In the genomic region with DNA sequence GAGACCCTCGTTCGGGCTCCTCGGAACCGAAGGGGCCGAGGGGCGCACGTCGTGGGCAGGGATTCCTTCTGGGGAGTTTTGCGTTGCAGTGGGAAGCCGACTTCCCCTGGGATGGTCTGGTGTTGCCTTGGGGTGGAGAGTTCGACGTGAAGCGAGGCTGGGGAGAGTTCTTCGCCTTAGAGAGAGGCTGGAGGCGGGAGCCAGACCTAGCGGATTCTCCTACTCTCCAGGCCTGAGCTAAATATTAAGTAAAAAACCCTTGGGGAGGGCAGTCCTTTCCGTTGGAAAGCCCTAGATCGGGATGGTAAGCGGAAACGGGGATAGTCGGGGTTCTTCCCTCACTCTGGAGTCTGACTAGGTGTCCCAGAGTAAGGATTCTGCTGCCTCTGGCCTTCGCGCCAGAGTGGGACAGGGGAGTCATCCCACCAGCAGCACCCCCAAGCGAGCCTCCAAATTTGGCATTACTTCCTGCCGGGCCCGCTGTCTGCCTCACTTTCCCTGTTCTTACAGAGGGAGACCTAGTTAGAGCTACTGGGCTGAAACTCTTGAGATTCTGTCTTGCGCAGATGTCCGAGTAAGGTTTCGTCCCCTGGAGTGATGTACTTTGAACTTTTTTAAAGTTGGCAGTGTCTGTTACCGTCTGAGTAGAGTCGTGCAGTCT, we compare ENCODE assay signal across 8 mouse cellular contexts. TPM values are rescaled to one million over a fixed set of nuclear protein-coding genes. Genes with fewer than 3 reads are reported as not detected.
DNase-seq lines count a peak whose midpoint lies in the region; ATAC-seq and TF ChIP-seq lines count a peak whose summit lies in the region.

No protein-coding gene starts in this region.

- no peak for TF ChIP-seq CTCF in Patski (IDR thresholded peaks at IDR 0.05)

- CTCF ChIA-PET in Patski (lab: Charles Lee): interaction anchor here (1.3 to 3.2 kb wide), 5 partner anchors 9 to 69 kb away, joined by 3 to 16 read pairs (median 5); partner anchors contain the start of gene Cpne2

- no peaks in the 10 kb centered on the region for H3K9me3 ChIP-seq in embryonic facial prominence, embryonic 15.5 days (replicated peaks)
- H3K9me3 ChIP-seq in hindbrain, embryonic 10.5 days: no peaks in the 10 kb centered on the region
- no peaks in the 10 kb centered on the region for H3K9me3 ChIP-seq in limb, embryonic 13.5 days
- H3K9me3 ChIP-seq in midbrain, embryonic 14.5 days (ENCODE audit: control insufficient read depth, low read length): no peaks in the 10 kb centered on the region

- POLR2A ChIA-PET in Patski (lab: Charles Lee): interaction anchor here (0.6 to 1.1 kb wide), 3 partner anchors 11 to 215 kb away, joined by 3 to 4 read pairs (median 3); no protein-coding TSS in a partner anchor

- intact Hi-C loops in left cerebral cortex, postnatal 36 days (cut with DNase I): loop anchor here (2.0 to 10.0 kb wide), 2 partner anchors 100 to 212 kb away; partner anchors contain the start of gene Ccl17

- peak; percentile 11 to 14 for DNase-seq in layer of hippocampus, postnatal 36 days
- DNase-seq in layer of hippocampus, adult 9-10 months (ENCODE audit: low spot score): no peak
- DNase-seq in Patski (ENCODE audit: low read depth, low spot score): no peak
- peak; percentile 37 for DNase-seq in hindbrain, embryonic 10.5 days (ENCODE audit: low spot score)
- DNase-seq in midbrain, embryonic 14.5 days: peak; percentile 57
- no peak for DNase-seq in left cerebral cortex, postnatal 36 days (ENCODE audit: low spot score in 2 of 2)

- peaks cover 24% of the 10 kb centered on the region for H3K4me1 ChIP-seq in embryonic facial prominence, embryonic 15.5 days
- peaks cover 26% of the 10 kb centered on the region for H3K4me1 ChIP-seq in hindbrain, embryonic 10.5 days (replicated peaks)
- H3K4me1 ChIP-seq in limb, embryonic 13.5 days: peaks cover 30% of the 10 kb centered on the region
- peaks cover 22% of the 10 kb centered on the region for H3K4me1 ChIP-seq in midbrain, embryonic 14.5 days (ENCODE audit: control insufficient read depth, insufficient read depth, low read length)

- H3K36me3 ChIP-seq in embryonic facial prominence, embryonic 15.5 days: no peaks in the 10 kb centered on the region
- H3K36me3 ChIP-seq in hindbrain, embryonic 10.5 days: peaks cover 7% of the 10 kb centered on the region
- peaks cover 5% of the 10 kb centered on the region; the same call in 1 of the 2 replicates for H3K36me3 ChIP-seq in limb, embryonic 13.5 days
- H3K36me3 ChIP-seq in midbrain, embryonic 14.5 days (ENCODE audit: control insufficient read depth, insufficient read depth, low read length): no peaks in the 10 kb centered on the region

- ATAC-seq in Patski: peak; percentile 33
- no peak for ATAC-seq in embryonic facial prominence, embryonic 15.5 days (ENCODE audit: insufficient number of reproducible peaks, low FRiP score, low TSS enrichment, low read depth)
- no peak for ATAC-seq in limb, embryonic 13.5 days (ENCODE audit: low FRiP score, low read depth)
- ATAC-seq in midbrain, embryonic 14.5 days (ENCODE audit: low FRiP score, low TSS enrichment): no peak

- in situ Hi-C loops in Patski (cut with MboI; ENCODE audit: low pct_unique_long_range_greater_than_20kb): loop anchor here (10.0 kb wide), 1 partner anchor 202 kb away; no protein-coding TSS in a partner anchor

- peak overlapping the region; percentile 94 for H3K9ac ChIP-seq in embryonic facial prominence, embryonic 15.5 days
- H3K9ac ChIP-seq in limb, embryonic 13.5 days: peak overlapping the region; percentile 98
- peak overlapping the region; percentile 95 for H3K9ac ChIP-seq in midbrain, embryonic 14.5 days (replicated peaks; ENCODE audit: low read length)

- H3K4me3 ChIP-seq in embryonic facial prominence, embryonic 15.5 days (replicated peaks): peak overlapping the region; percentile 91
- peak overlapping the region; percentile 99 for H3K4me3 ChIP-seq in hindbrain, embryonic 10.5 days
- H3K4me3 ChIP-seq in limb, embryonic 13.5 days: peak overlapping the region; percentile 99
- peak overlapping the region; percentile 99 for H3K4me3 ChIP-seq in midbrain, embryonic 14.5 days (replicated peaks; ENCODE audit: low read depth, low read length)

- WGBS in embryonic facial prominence, embryonic 15.5 days: under 1% methylated on average over 31 of the region's 31 CpGs
- under 1% methylated on average over 31 of the region's 31 CpGs for WGBS in hindbrain, embryonic 10.5 days
- 1% methylated on average over 31 of the region's 31 CpGs for WGBS in limb, embryonic 13.5 days
- under 1% methylated on average over 31 of the region's 31 CpGs for WGBS in midbrain, embryonic 14.5 days

- peak overlapping the region; percentile 86 for H3K27ac ChIP-seq in embryonic facial prominence, embryonic 15.5 days (replicated peaks)
- H3K27ac ChIP-seq in hindbrain, embryonic 10.5 days: peak overlapping the region; percentile 97
- H3K27ac ChIP-seq in limb, embryonic 13.5 days: peak overlapping the region; percentile 80
- peak overlapping the region; percentile 93 for H3K27ac ChIP-seq in midbrain, embryonic 14.5 days (replicated peaks; ENCODE audit: low read depth, low read length)

- H3K4me2 ChIP-seq in embryonic facial prominence, embryonic 15.5 days (replicated peaks): peak overlapping the region; percentile 87
- peak overlapping the region; percentile 94 for H3K4me2 ChIP-seq in limb, embryonic 13.5 days (replicated peaks)
- H3K4me2 ChIP-seq in midbrain, embryonic 14.5 days (ENCODE audit: low read length): peak overlapping the region; percentile 75

- H3K27me3 ChIP-seq in Patski: no peaks in the 10 kb centered on the region
- no peaks in the 10 kb centered on the region for H3K27me3 ChIP-seq in embryonic facial prominence, embryonic 15.5 days
- no peaks in the 10 kb centered on the region for H3K27me3 ChIP-seq in hindbrain, embryonic 10.5 days (ENCODE audit: insufficient read depth, poor library complexity, severe bottlenecking)
- H3K27me3 ChIP-seq in limb, embryonic 13.5 days: no peaks in the 10 kb centered on the region
- no peaks in the 10 kb centered on the region for H3K27me3 ChIP-seq in midbrain, embryonic 14.5 days (ENCODE audit: control insufficient read depth, insufficient read depth, low read length)

RNA-seq across cellular contexts. Expression of gene Fam192a, which starts 0.8 kb away (rescaled TPM):
- total RNA-seq in layer of hippocampus, postnatal 36 days (2021): 10 to 100 TPM; 37.5 to 43.0 TPM
- polyA plus RNA-seq in Patski (2021): 75.9 TPM
- 58.9 and 62.4 TPM in 2 replicates for polyA plus RNA-seq in embryonic facial prominence, embryonic 15.5 days (2015; fragmentation: Nextera tagmentation; extraction: Ambion mirVana)
- polyA plus RNA-seq in hindbrain, embryonic 10.5 days (2016; fragmentation: Nextera tagmentation; extraction: Ambion mirVana): 82.4 and 86.2 TPM in 2 replicates
- 72.2 and 74.2 TPM in 2 replicates for polyA plus RNA-seq in limb, embryonic 13.5 days (2015; fragmentation: Nextera tagmentation; extraction: Ambion mirVana)
- 71.9 and 91.9 TPM in 2 replicates for polyA plus RNA-seq in midbrain, embryonic 14.5 days (2014; fragmentation: Nextera tagmentation; extraction: Ambion mirVana)
- total RNA-seq in left cerebral cortex, postnatal 36 days (2021): 10 to 100 TPM; 45.3 to 45.6 TPM

RNA-seq across cellular contexts. Expression of gene Rspry1, which starts 0.9 kb away (rescaled TPM):
- 10 to 100 TPM; 26.1 to 27.0 TPM for total RNA-seq in layer of hippocampus, postnatal 36 days (2021)
- 25.9 TPM for polyA plus RNA-seq in Patski (2021)
- polyA plus RNA-seq in embryonic facial prominence, embryonic 15.5 days (2015; fragmentation: Nextera tagmentation; extraction: Ambion mirVana): 36.8 and 36.9 TPM in 2 replicates
- polyA plus RNA-seq in hindbrain, embryonic 10.5 days (2016; fragmentation: Nextera tagmentation; extraction: Ambion mirVana): 41.8 and 42.7 TPM in 2 replicates
- 48.9 and 49.7 TPM in 2 replicates for polyA plus RNA-seq in limb, embryonic 13.5 days (2015; fragmentation: Nextera tagmentation; extraction: Ambion mirVana)
- polyA plus RNA-seq in midbrain, embryonic 14.5 days (2014; fragmentation: Nextera tagmentation; extraction: Ambion mirVana): 46.1 and 54.4 TPM in 2 replicates
- total RNA-seq in left cerebral cortex, postnatal 36 days (2021): 10 to 100 TPM; 24.8 to 30.0 TPM

Comparison
In these comparisons a context has a peak if more than half of its experiments do, and no peak if none do; other contexts are left out.
1. DNase-seq: peak in layer of hippocampus, postnatal 36 days (2 of 2), hindbrain, embryonic 10.5 days (single experiment) and midbrain, embryonic 14.5 days (single experiment); none in layer of hippocampus, adult 9-10 months (single experiment), Patski (single experiment) and left cerebral cortex, postnatal 36 days (0 of 2).
2. Peak in every context shown above with its lines, with median percentiles within 50 percentile points of each other: H3K27ac ChIP-seq, H3K4me2 ChIP-seq, H3K4me3 ChIP-seq and H3K9ac ChIP-seq.